Mouse (Mus musculus): ENCODE measurements at regions not wholly inside any gene's neighbourhood (a gene's known extent, or its start where the extent isn't known, plus 50 kb on each side); places are given as distances from the start of the nearest gene placed in this dataset.

DNA sequence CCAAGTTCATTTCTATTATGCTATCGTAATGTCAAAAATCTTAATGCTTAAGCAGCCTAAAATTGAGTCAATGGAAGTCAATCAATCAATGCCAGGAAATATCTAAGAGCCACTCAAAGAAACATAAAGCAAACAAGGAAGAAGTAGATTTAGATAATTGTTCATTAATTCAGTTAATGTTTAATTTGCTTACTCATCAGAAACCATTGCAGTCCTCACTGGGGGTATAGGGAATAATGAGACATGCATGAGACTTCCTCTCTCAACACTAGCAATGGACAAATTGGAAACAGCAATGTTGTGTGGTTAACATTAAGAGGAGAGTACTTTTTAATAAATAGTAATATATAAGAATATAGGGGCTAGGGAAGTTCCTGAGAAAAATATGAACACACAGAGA is 209.9 kb downstream of the Etaa1 start:
- no peak for DNase-seq

DNA sequence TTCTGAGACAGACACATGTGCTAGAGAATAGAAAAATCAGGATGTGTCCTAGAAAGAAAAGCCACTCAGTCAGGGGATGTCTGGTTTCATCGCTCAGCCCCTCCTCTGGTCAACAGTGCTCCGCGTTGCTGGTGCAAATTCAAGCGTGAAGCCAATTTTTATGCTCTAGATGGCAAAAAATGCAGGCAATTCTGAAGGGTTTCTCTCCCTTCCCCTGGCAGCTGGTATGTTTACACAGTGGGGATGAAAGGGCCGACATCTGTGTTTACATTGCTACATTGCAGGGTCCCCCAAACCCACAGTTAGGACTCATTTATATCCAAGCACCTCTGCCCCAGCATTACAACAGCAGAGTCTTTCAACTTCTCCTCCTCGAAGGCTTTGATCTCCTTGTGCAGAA is 203.3 kb downstream of the Etaa1 start:
- DNase-seq = no peak

DNA sequence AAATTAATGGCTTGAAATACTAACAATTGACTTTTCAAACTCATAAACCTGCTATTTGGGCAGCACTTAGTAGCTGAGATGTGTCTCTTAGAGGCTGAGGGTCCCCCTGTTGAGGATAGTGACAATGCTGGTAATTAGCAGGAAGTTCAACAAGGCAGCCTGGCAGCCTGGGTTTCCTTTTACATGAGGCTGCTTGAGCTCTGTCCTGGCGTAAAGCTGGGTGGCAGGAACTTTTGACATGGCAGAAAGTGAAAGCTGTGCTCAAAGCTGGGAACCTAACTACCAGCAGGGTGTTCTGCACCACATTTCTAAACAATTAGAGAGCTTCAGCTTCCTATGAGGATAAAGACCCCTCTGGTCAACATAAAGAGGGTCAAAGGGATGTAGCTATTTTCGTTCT is 194.5 kb downstream of the Etaa1 start:
- DNase-seq = no peak

DNA sequence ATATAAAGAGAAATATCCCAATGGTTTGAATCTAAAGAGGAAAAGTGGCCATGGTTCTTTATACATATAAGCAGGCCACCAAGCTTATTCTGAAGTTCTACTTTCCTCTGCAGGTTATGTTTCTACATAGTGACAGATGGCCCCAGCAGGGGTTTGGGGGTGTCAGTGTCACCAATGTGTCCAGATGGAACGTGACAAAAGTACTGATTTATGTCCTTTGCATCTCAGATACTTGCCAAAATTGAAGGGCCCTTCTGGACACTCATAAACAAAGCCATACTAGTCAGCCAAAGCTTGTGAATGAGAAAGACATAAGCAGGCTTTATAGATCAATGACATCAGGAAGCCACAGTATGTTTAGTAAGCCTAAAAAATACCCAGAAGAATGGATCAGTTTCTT is 190.3 kb downstream of the Etaa1 start:
- no peak for DNase-seq

DNA sequence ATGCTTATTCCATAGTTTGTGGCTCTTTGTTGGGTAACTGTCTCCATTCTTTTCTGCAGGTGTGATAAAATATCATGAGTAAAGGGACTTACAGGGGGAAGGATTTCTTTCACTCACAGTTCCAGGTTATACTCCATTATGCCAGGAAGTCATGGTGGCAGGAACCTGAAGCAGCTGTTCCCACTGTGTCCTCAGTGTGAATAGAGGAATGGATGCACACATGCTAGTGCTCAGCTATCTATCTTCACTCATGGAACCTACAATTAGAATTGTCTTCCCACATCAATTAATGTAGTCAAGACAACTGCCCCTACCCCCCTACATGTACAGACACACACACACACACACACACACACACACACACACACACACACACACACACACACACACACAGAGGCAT is 189.5 kb downstream of the Etaa1 start:
- no peak for DNase-seq

DNA sequence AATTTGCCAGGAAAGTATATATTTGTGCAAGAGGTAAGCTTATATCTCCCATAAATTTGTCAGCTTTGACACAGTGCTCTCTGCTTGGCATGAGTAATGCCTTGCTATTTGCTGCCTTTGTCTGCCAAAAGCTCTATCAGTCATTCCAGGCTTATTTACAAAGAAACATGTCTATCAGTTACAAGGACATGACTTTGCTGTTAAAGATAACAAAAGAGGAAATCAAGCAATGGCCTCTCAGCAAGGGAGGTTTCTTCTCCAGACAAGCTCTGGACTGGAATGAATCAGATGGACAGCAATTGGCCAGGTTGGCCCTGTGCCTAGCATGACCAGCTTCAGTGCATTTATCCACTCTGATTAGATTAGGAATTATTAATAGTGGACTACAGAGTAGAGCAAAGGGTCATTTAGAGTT is 185.3 kb downstream of the Etaa1 start:
- DNase-seq = peak; percentile 89

DNA sequence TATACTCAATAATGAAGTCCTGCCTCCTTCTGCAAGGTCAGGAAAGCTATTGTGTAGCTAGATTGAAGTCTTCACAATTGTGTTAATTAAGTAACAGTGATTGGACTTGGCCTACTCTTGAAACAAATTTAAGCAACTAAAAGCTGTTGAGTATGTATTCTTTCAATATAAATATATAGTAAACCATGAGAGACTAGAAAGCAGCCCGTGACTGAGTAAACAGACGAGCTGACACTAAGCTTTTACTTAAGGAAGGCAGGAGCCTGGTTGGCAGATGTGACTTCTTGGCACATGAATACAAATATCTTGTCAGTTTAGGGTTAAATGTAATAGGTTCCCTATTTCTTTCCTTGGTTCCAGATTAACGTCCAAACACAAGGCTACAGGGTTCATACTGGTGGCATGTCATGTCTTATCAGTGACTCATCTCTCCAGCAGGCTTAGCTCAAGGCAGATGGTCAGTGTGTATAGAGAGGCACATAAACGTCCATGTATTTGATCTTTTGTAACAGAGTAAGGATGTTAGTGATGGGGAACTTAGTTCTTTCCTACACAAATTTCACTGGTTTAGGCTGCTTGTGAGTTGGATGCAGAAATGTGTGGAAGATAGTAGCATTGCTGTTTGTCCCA is 184.7 kb downstream of the Etaa1 start:
- DNase-seq = peak; percentile 43

DNA sequence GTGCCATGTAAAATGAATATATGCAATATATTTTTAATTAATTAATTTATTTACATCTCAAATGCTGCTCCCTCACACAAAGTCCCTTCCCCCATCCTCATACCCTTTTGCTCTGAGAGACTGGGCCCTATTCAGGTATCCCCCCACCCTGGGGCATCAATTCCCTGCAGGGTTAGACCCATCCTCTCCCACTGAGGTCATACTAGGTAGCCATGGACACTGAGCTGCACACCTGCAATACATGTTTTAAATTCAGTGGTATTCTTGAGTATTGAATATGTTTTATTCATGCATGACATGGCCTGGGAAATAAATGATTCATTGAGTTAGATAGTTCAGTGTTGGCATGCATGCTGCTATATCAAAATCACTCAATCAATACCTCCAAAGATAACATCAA is 156.0 kb downstream of the Etaa1 start:
- no peak for DNase-seq

DNA sequence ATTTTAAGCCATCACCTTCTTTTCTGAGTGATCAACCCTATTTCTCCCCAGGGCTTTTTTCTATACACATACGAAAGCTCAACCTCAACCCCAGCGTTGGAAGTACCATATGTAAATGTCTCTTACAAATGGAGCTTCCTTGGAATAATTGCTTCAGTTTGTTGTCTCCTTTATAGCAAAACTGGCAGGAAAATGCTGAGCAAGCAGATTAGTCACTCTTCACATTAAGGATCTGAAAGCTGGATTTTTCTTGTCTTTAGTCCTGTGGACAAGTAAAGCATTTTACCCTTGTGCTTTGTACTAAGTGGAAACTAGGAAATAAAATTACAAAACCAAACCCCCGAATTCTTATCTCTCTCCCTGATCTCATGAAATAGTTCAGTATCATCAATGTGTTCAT is 145.8 kb downstream of the Etaa1 start:
- DNase-seq = no peak

DNA sequence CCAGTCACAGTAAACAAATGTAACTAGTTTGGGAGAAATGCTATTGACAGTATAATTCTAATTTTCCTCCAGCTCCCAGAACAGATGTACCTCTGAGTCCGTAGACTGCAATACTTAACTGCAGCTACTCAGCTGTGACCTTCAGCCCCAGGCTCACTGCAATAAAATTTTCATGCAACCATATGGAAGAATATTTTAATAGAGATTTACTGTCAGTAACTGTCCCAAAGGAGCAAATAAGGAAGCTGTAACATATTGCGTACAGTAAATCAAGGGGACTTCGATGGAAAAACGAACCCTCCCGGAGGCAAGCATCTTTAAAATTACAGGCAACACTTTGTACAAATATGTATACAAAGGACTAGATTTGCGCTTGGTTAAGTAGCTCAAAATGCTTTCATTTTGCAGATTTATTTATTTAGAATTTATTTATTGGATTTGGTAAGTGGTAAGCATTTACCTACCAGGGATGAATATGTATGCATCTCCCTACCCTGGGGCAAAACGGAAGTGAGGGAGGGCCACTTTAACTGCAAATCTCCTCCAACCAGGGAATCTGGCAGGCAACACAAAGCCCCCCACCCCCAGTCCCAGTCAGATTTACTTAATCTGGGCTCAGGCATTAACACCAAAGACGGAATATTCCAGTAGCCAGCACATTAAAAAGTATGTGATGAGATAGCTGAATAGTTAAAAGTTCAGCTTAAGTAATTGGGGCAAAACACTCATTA is 141.7 kb downstream of the Etaa1 start:
- no peak for DNase-seq

DNA sequence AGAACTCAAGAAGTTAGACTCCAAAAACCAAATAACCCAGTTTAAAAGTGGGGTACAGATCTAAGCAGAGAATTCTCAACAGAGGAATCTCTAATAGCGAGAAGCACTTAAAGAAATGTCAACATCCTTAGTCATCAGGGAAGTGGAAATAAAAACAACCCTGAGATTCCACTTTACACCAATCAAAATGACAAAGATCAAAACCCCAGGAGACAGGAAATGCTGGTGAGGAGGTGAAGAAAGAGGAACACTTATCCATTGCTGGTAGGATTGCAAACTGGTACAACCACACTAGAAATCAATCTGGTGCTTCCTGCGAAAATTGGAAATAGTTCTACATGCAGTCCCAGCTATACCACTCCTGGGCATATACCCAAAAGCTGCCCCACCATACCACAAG is 111.0 kb downstream of the Etaa1 start:
- DNase-seq = no peak

DNA sequence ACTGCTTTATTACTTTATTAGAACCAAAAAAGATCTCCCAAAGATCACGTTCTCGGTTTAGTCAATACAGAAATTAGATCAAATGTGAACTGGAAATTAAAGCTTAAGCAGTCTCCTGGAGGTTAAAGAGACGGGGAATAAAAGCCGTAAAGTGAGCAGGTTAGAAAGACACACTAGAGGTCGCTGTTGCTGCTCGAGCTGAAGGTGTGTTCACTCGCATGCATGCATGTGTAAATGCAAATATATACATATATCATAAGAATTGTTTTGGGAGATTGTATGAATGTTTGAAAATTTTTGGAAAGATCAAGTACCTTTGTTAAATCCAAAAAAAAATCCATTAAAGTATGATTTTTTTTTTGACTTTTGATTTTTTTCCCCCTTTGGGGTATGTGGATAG is 101.3 kb downstream of the Etaa1 start:
- peak; percentile 11 for DNase-seq

DNA sequence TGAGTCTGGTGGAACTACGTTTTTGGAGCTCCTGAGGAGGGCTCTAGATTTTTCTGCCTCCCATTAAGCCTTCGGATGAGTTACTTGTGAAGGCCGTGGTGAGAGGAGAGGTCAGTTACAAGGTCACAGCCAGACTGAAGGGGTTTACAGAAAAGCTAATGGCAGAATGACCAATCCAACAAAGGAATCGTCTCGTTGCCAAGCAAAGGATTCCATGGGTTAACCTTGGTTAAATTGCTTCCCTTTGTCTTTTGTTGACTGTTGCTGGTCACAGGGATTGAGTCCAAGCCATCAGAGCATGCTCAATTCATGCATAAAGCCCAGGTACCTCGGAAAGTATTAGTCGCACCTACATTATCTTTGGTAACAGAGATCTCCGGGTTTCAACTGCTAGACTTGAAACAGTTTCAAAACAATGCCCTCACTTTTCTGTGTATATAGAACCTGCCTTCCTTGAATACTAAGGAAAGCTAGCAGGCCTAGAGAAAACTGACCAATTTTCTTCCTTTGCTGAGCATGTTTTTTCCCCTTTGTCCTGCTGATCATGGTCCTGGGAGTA is 100.3 kb downstream of the Etaa1 start:
- no peak for DNase-seq

DNA sequence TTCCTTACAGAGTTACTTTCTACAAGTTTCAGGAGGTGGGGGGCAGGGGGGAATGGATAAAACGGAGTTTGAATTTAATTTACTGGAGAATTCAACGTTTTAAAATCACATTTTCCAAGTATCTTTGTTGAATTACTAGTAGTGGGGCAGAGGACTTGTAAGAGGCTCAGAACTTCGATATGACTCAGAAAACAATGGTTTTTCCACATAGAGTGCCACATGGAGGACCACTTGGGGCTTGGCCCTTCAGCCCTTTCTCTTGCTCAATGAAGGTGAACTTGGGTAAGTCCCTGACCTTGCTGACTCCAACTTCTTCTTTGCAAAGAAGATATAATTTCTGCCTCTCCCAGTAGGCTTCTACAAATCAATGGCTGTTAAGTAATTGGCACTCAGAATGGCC is 99.8 kb downstream of the Etaa1 start:
- DNase-seq = no peak

DNA sequence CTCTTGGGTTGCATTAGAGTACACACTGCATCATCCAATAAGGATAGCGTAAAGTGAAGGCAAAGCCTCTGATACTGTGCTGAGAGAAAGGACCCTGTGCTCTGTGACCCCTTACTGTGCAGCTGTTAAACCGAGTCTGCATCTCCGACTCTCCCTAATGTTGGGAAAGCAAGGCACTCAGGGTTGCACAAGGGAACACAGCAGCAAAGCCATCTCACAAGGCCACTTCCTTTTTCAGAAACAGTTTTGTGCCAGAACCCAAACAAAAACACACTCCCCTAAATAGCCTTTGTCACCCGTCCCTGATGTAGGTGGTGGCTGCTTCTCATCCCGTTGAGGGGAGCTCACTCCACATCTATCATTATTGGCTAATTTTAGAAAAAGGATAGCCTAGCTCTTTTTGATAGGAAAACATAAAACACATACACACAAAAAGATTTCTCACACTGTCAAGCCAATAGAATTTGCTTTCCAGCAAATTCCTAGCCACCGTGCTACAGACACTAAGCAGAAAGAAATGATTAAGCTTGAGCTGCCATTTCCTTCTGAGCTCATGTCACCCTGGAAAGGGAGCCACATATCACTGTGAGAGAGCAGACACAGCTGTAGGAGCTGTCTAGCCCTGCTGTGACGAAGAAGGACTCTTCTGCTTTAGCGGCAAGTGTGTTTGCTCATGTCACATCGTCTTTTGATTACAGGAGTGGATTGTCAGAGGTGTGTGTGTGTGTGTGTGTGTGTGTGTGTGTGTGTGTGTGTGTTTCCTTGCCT is 94.1 kb downstream of the Etaa1 start:
- DNase-seq = peak; percentile 13

DNA sequence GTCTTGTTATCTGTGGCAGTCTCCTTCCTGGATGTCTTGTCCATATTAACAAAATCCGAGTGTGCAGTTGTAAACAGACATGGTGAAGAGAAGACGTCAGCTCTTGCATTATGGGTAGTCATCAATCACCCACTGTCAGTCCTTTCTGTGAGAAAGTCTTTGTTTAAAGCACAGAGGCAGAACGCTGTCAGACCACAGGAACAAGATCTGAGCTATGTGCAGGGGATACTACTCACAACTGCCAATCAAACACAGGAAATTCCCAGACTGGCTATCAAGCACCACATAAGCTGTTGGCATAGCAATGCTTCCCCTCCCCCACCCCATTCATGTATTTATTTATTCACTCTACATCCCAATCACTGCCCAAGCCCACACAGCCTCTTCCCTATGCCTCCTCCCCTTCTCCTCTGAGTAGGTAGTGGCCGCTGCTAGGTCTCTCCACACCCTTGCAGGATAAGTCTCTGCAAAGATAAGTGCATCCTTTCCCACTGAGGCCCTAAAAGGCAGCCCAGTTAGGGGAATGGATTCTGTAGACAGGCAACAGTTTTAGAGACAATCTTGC is 88.8 kb downstream of the Etaa1 start:
- DNase-seq = no peak

DNA sequence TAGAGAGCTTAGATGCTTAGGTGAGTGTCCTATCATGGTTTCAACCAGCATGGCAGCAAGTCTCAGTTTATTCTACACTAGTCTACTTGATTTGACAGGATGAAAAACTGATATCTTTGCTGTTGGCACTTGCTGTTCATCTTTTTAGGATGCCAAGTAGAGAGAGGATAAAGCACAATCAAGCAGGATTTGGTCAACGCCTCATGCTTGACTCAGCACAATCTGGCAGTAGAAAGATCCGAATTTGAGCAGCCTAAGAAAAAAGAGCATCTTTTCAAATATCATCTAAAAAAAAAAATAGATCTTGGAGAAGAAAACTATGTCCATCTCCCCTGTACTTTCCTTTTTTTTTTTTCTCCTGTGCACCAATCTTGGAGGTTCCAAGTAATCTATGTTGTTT is 83.0 kb downstream of the Etaa1 start:
- no peak for DNase-seq

DNA sequence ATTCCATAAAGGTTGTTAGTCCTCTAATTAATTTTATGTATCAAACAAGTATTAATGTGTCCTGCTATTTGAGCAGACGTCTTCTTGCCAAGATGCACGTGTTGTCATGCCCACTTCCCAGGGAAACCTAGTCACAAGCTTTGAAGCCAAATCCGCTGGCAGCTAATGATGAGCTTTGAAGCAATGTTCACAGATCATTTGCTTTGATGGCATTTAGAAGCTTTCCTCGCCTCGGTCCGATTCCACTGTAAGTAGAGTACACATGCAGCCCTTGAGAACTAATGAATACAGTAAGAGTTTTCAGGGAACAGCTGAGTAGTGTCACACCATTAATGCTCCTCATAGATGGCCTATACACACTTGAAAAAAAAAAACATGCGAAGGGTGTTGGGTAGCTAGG is 81.8 kb downstream of the Etaa1 start:
- DNase-seq = no peak

DNA sequence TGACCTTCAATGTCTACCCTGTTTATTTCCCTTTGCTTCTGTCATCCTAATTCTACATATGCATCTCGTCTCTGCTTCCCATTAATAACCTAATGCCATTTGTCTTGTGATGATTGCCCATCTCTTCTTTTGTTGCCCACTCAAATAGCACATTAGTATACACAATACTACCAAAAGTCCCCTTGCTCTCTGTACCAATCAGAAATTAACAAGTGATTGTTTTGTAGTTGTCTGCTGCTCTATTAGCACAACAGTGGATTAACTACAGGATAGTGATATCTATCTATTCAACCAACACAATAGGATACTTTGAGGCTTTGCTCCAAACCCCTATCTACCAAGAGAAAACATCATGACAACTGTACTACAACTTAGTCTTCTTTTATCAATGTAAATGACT is 70.4 kb downstream of the Etaa1 start:
- DNase-seq = no peak

Measured in adrenal gland, adult 2 months (tissue).